Mouse (Mus musculus): Measurements from ENCODE around the gene Entpd4b. TPM values are rescaled to one million over a fixed set of nuclear protein-coding genes. Genes with fewer than 3 reads are reported as not detected.

The Entpd4b gene
- polyA plus RNA-seq (2012; rRNA removed): 38.9 and 42.8 TPM in 2 replicates

GRCm38 (mm10) chr14:69555110-69555831 is at the start of gene Entpd4b:
TSS of gene Entpd4b (plus strand) at chr14:69555424.

GRCm38 (mm10) chr14:69512449-69512848 is 42.8 kb upstream of the Entpd4b start, which contains the start of gene Gm27179:
TSS of gene Gm27179 (minus strand) at chr14:69512549.

Other genes starting within 250 kb of the Entpd4b start
- gene Gm16867, start 52.1 kb upstream of the Entpd4b start, polyA plus RNA-seq (2012; rRNA removed): 16.4 and 69.2 TPM in 2 replicates
- 0.59 and 1.1 TPM in 2 replicates for gene Gm27179, start 42.9 kb upstream of the Entpd4b start, polyA plus RNA-seq (2012; rRNA removed)

All from ovary, adult 2 months (tissue).